Mouse (Mus musculus) heart, embryonic 14.5 days (tissue): ENCODE measurements at regions not wholly inside any gene's neighbourhood (a gene's known extent, or its start where the extent isn't known, plus 50 kb on each side); places are given as distances from the start of the nearest gene placed in this dataset.
"Not testable (repeated sequence)": the region's sequence is repeated elsewhere in the genome, so short reads cannot be mapped to it uniquely, and the experiment has no call there.

Experiments used
- ATAC-seq: fragments of 200-750 bp; cut with Nextera tagmentation; 2 replicates; pipeline ENCODE4 v1.8.0; 2017; ENCODE audit warnings: low read depth, moderate TSS enrichment; ENCODE audit not compliant: insufficient number of reproducible peaks, insufficient read depth, low FRiP score
- H3K27ac ChIP-seq, 2 experiments: fragments of 200-500 bp in 1 of 2; fragments of 300-500 bp in 1 of 2; sonication (generic) in 1 of 2; replicated peaks in 1 of 2; 2 replicates each; pipeline ENCODE4 v1.5.1; 2012 to 2014; ENCODE audit warnings: low read depth in 2 of 2, low read length in 2 of 2, control low read depth in 1 of 2, mild to moderate bottlenecking in 1 of 2, mixed read lengths in 1 of 2; ENCODE audit not compliant: control insufficient read depth in 1 of 2, insufficient read depth in 1 of 2
- H3K27me3 ChIP-seq: fragments of 300-500 bp; sonication (generic); 2 replicates; pipeline ENCODE4 v1.6.1; 2014; ENCODE audit warnings: mild to moderate bottlenecking, low read length, control low read depth; ENCODE audit not compliant: control insufficient read depth, insufficient read depth
- H3K36me3 ChIP-seq: fragments of 300-500 bp; sonication (generic); 2 replicates; pipeline ENCODE4 v1.6.1; 2014; ENCODE audit warnings: mild to moderate bottlenecking, control low read depth, low read length, mixed read lengths; ENCODE audit not compliant: control insufficient read depth, insufficient read depth
- H3K4me1 ChIP-seq, 2 experiments: fragments of 200-500 bp in 1 of 2; fragments of 300-500 bp in 1 of 2; sonication (generic) in 1 of 2; 2 replicates each; pipeline ENCODE4 v1.6.1; 2012 to 2014; ENCODE audit warnings: low read length in 2 of 2, control low read depth in 1 of 2, mixed read lengths in 1 of 2; ENCODE audit not compliant: control insufficient read depth in 2 of 2, insufficient read depth in 2 of 2
- H3K4me2 ChIP-seq: fragments of 300-500 bp; sonication (generic); 2 replicates; pipeline ENCODE4 v1.6.1; 2014; ENCODE audit warnings: mild to moderate bottlenecking, low read length
- H3K4me3 ChIP-seq, 2 experiments: fragments of 200-500 bp in 1 of 2; fragments of 300-500 bp in 1 of 2; sonication (generic) in 1 of 2; 2 replicates each; pipeline ENCODE4 v1.5.1; 2012 to 2014; ENCODE audit warnings: low read length in 2 of 2, mild to moderate bottlenecking in 2 of 2, control low read depth in 1 of 2, low read depth in 1 of 2, moderate library complexity in 1 of 2; ENCODE audit not compliant: control insufficient read depth in 1 of 2, insufficient read depth in 1 of 2
- H3K9ac ChIP-seq: fragments of 300-500 bp; sonication (generic); 2 replicates; pipeline ENCODE4 v1.6.1; 2014; ENCODE audit warnings: mild to moderate bottlenecking, low read length
- H3K9me3 ChIP-seq: fragments of 300-500 bp; sonication (generic); 2 replicates; pipeline ENCODE4 v1.6.1; 2016; ENCODE audit warnings: low read length, control low read depth; ENCODE audit not compliant: control insufficient read depth
- WGBS: fragments of 180-500 bp; shearing (Covaris S2); extraction: QIAGEN DNeasy Blood & Tissue Kit; methylation state at CpG from one replicate; pipeline ENCODE4 v1.1.7; 2014; 5-methylcytosine and 5-hydroxymethylcytosine counted together

- no peaks in the 10 kb centered on the region for H3K27me3 ChIP-seq
- WGBS, result 79% methylated on average over 4 of the region's 4 CpGs
- H3K36me3 ChIP-seq, result no peaks in the 10 kb centered on the region
- no peak overlapping the region for H3K9ac ChIP-seq
- no peak overlapping the region for H3K4me3 ChIP-seq
- no peaks in the 10 kb centered on the region for H3K9me3 ChIP-seq
- no peak for ATAC-seq
- H3K27ac ChIP-seq, result no peak overlapping the region
- H3K4me2 ChIP-seq, result no peak overlapping the region
- H3K4me1 ChIP-seq, result no peaks in the 10 kb centered on the region
Measured at GRCm38 (mm10) chr1:108046194-108046593, 456.4 kb downstream of the Serpinb8 start.

DNA sequence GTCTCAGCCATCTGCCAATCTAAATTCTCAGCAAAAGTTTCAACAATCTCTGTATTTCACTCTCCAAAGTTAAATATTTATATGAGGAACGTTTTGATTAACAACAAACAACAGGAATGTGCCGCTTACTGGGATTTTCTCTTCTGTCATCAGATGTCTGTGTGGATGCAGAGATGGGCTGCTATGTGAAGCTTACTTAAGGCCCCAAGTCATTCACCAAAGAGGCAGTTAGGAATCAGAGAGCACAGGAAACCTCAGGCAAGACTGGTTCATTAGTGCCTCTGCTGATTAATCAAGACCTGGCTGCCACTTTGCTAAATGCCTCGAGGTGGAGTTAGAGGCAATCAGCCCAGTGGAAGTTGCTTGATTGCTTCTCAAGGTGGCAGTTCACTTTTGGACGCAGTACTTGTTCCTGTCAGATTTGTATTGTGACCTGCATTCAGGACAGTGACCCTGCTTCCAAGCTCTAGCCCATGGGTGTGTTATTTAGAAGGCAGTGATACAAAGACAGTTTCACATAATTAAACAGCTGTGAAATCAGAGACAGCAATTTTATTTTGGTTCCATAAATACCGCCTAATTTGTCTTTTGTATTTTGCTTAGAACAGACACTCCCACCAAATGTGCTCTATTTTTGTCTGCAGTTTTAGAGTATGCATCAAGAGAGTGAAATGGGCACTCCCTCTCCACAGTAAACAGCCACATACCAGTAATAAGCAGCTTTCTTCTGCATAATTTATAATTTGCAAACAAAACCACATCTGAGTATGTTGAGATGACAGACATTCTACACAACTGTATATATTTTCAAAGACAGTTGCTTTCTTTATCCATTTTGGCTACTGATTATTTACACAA is 457.3 kb downstream of the Serpinb8 start:
- no peak for ATAC-seq
- 60% methylated on average over 5 of the region's 5 CpGs for WGBS
- Histone ChIP-seq H3K9me3 (no peaks in the 10 kb centered on the region), H3K36me3 (no peaks in the 10 kb centered on the region), H3K27me3 (no peaks in the 10 kb centered on the region), H3K27ac (no peak overlapping the region), H3K9ac (no peak overlapping the region), H3K4me3 (no peak overlapping the region), H3K4me1 (no peaks in the 10 kb centered on the region), H3K4me2 (no peak overlapping the region)

DNA sequence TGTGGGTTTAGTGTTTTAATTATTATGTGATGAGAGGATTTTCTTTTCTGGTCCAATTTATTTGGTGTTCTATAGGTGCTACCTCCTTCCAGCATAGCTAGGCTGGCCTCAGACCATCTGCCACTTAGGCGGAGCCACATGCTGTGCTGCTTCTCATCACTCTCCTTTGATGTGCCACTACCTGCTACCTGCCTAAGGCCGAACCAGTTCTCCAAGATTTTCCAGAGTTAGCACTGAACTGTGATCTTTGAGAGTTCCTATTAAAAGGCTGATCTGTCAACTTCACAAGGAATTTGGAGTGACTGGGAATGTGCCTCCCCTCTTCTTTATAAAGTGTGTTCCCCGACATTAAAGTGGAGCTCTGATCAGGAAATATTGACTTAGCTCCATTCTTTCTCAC is 504.8 kb downstream of the Serpinb8 start:
- H3K27me3 ChIP-seq, result no peaks in the 10 kb centered on the region
- no peak for ATAC-seq
- WGBS, result 72% methylated on average over 3 of the region's 3 CpGs

DNA sequence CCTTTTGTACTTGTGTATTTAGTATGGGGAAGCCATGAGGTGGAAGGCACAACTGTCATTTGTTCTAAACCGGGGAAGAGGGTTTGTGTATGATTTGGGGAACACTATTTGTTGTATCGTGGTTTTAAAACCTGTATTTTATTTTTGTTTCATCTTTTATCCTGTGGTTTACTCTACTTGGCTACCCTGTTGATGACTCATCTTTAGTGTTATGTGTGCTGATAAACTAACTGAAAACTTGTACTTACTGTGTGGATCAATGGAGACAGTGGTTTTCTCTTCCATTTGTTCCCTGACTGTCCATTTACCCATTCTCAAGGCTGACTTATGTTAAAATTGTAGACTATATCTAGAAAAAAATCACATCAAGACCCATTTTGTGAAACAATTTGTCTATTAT is 512.8 kb downstream of the Serpinb8 start:
- Histone ChIP-seq H3K4me3 (no peak overlapping the region), H3K27me3 (no peaks in the 10 kb centered on the region), H3K36me3 (no peaks in the 10 kb centered on the region), H3K4me1 (no peaks in the 10 kb centered on the region), H3K9me3 (no peaks in the 10 kb centered on the region), H3K27ac (no peak overlapping the region), H3K9ac (no peak overlapping the region), H3K4me2 (no peak overlapping the region)
- ATAC-seq, result no peak
- 72% methylated on average over 2 of the region's 2 CpGs for WGBS

More for the DNA sequence above, 504.8 kb downstream of the Serpinb8 start:
- no peaks in the 10 kb centered on the region for H3K36me3 ChIP-seq
- H3K4me2 ChIP-seq, result no peak overlapping the region
- no peak overlapping the region for H3K9ac ChIP-seq
- no peak overlapping the region for H3K4me3 ChIP-seq
- no peaks in the 10 kb centered on the region for H3K9me3 ChIP-seq
- no peak overlapping the region for H3K27ac ChIP-seq
- no peaks in the 10 kb centered on the region for H3K4me1 ChIP-seq

DNA sequence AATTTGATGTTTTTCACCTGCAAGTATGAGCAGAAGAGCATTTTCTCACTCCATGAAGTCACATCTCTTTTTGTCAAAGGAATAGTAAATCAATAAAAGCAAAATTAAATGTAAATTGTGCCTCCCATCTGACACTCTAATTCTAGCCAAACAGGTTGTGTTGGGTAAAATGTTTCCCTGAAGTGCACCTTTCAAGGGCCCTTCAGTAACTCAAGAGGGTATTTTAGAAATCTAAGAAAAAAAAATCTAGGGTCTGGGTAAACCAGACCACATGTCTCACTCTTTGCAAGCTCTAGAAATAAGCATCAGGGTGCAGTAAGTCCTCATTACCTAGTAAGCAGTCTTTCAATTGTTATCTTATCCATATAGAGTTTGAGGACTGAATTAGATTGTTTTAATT is 521.2 kb downstream of the Serpinb8 start:
- Histone ChIP-seq H3K4me1 (no peaks in the 10 kb centered on the region), H3K4me3 (no peak overlapping the region), H3K27me3 (no peaks in the 10 kb centered on the region), H3K4me2 (no peak overlapping the region), H3K36me3 (no peaks in the 10 kb centered on the region), H3K27ac (no peak overlapping the region), H3K9ac (no peak overlapping the region), H3K9me3 (no peaks in the 10 kb centered on the region)
- no peak for ATAC-seq

DNA sequence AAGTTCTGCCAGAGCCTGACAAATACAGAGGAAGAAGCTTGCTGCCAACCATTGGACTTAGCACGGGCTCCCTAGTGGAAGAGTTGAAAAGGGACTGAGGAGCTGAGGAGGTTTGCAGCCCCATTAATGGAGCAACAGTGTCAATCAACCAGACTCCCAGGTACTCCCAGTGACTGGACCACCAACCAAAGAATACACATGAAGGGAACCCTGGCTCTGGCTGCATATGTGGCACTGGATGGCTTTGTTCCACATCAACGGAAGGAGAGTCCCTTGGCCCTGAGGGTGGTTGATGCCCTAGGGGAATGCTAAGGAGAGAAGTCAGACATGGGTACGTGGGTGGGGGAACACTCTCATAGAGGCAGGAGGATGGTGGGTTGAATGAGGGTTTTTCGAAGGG is 537.6 kb downstream of the Serpinb8 start:
- no peaks in the 10 kb centered on the region for H3K9me3 ChIP-seq
- H3K9ac ChIP-seq, result no peak overlapping the region
- H3K36me3 ChIP-seq, result no peaks in the 10 kb centered on the region
- H3K4me3 ChIP-seq, result no peak overlapping the region
- no peak overlapping the region for H3K27ac ChIP-seq
- ATAC-seq, result no peak
- WGBS, result 73% methylated on average over 4 of the region's 4 CpGs
- no peak overlapping the region for H3K4me2 ChIP-seq
- no peaks in the 10 kb centered on the region for H3K4me1 ChIP-seq
- H3K27me3 ChIP-seq, result no peaks in the 10 kb centered on the region

GRCm38 (mm10) chr1:108132006-108132405 is 542.2 kb downstream of the Serpinb8 start:
- no peak overlapping the region for H3K27ac ChIP-seq
- no peak for ATAC-seq
- WGBS, result 49% methylated on average over 1 of the region's 1 CpGs

GRCm38 (mm10) chr1:108135346-108135745 is 545.5 kb downstream of the Serpinb8 start:
- not testable (repeated sequence) for H3K27me3 ChIP-seq, ATAC-seq, H3K27ac ChIP-seq, H3K4me2 ChIP-seq, H3K36me3 ChIP-seq, H3K4me3 ChIP-seq, H3K9ac ChIP-seq, H3K9me3 ChIP-seq, H3K4me1 ChIP-seq
- WGBS, result 79% methylated on average over 5 of the region's 5 CpGs

More at GRCm38 (mm10) chr1:108132006-108132405, 542.2 kb downstream of the Serpinb8 start:
- H3K4me1 ChIP-seq, result no peaks in the 10 kb centered on the region
- H3K4me2 ChIP-seq, result no peak overlapping the region
- no peaks in the 10 kb centered on the region for H3K9me3 ChIP-seq
- H3K9ac ChIP-seq, result no peak overlapping the region
- H3K4me3 ChIP-seq, result no peak overlapping the region
- no peaks in the 10 kb centered on the region for H3K36me3 ChIP-seq
- no peaks in the 10 kb centered on the region for H3K27me3 ChIP-seq
